17 mouse cellular contexts compared by ENCODE assay signal in the genomic region with DNA sequence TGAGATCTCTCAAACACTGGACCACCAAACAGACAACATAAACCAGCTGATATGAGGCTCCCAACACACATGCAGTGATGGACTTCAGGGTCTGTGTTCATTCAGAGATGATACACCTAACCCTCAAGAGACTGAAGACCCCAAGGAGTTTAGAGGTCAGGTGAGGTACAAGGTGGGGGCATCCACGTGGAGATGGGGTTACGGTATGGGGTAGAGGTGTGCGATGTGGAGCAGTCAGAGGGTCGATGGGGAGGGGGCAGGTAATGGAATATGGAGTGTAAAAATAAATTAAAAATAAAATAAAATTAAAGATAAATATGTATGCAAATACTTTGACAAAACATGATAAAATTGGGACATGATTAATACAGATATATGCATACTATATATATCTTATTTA.
"Had no signal": no experiment of that assay in that cellular context is flagged by ENCODE, and none has a peak within 500 bp of the region (broad histone marks: within the 10 kb centered on the region; RNA-seq: fewer than 3 reads in every experiment).

No protein-coding gene starts in this region.

- ATAC-seq: midbrain, embryonic 13.5 days; midbrain, embryonic 16.5 days had no signal

- H3K4me2 ChIP-seq: lung, embryonic 14.5 days; midbrain, embryonic 13.5 days had no signal

- H3K4me1 ChIP-seq: midbrain, embryonic 10.5 days; midbrain, embryonic 13.5 days had no signal

- H3K36me3 ChIP-seq: midbrain, embryonic 10.5 days; midbrain, embryonic 13.5 days had no signal

- H3K9ac ChIP-seq: liver, embryonic 14.5 days; lung, embryonic 14.5 days; midbrain, embryonic 13.5 days had no signal

- H3K4me3 ChIP-seq: midbrain, embryonic 10.5 days; midbrain, embryonic 13.5 days; myocyte had no signal

- H3K27me3 ChIP-seq: midbrain, embryonic 13.5 days had no signal

- H3K9me3 ChIP-seq: midbrain, embryonic 10.5 days; midbrain, embryonic 13.5 days had no signal

- H3K27ac ChIP-seq: liver, embryonic 14.5 days; midbrain, embryonic 10.5 days; midbrain, embryonic 13.5 days had no signal

- DNase-seq: lung, adult 18-20 months; lung, embryonic 14.5 days; lung, postnatal 10 days; lung, postnatal 4 days; retina, postnatal 1 day; right cerebral cortex, adult 18-20 months; right cerebral cortex, postnatal 25 days; right cerebral cortex, postnatal 4 days; spleen, adult 18-20 months; thymus, adult 18-20 months; thymus, postnatal 14 days; thymus, postnatal 36 days had no signal
